Mouse (Mus musculus): ENCODE results near the gene Slc1a1.

DNA sequence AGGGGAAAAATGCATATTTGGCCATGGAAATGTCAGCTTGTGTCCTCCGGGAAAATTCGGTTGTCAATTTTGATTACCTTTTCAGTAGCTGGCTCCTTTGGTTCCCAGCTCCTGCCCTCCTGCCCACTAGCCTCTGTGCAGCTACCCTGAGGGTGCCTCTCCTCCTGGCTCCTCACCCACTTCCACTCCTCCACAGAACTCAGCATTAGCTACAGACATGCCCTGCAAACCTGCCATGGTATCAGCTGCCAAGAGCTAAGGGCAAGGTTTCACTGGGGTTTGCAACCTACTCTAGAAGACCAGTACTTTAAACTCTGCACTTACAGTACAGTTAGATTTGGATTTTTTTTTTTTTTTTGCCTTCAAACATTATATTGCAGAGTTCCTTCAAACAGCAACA, 44.6 kb downstream of the Slc1a1 start:
- no peak for TF ChIP-seq GATA1 (IDR thresholded peaks at IDR 0.05; ENCODE audit: low read length)
- TF ChIP-seq TAL1 (IDR thresholded peaks at IDR 0.05; ENCODE audit: low read length), result no peak

All from erythroblast, embryonic 14.5 days (primary cell).